Mouse (Mus musculus): ENCODE data around the gene Olfr123.

DNA sequence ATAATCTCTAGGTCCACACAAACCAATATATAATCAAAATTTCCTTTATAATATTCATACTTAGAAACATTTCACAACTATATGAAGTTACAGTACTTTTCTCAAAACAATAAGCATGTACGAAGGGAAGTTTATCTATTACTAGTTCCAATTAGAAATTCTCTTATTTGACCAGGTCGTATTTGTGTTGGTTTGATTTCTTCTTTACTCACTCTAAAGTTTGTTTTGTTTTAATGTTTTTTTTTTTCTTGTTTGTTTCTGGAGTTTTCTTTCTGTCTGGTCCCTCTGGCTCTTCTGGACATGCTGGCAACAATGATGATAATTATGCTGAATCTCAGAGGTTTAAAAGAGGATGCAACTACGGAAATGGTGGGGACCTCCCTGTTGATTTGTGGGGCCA, 6.3 kb downstream of the Olfr123 start, which contains the start of gene Olfr124:
- no peak for TF ChIP-seq CTCF (IDR thresholded peaks at IDR 0.05; ENCODE audit: borderline replicate concordance, extremely low read depth, insufficient read depth, insufficient read length)
- TF ChIP-seq POLR2A (IDR thresholded peaks at IDR 0.05; ENCODE audit: borderline replicate concordance, extremely low read depth, insufficient read depth, insufficient read length, poor library complexity, severe bottlenecking) = no peak

Measured in brain, embryonic 14.5 days (tissue).